Mouse (Mus musculus) liver, adult (tissue): Measurements from ENCODE around the gene Trim39.

Experiments
- GATA4 ChIP-seq: IDR thresholded peaks from 2 replicates; pipeline ENCODE4 v1.6.1; 2014; ENCODE audit warnings: mild to moderate bottlenecking, low read length; ENCODE audit not compliant: insufficient replicate concordance

Gene Trim39

GRCm38 (mm10) chr17:36257241-36257947, 14.7 kb downstream of the Trim39 start:
- TF ChIP-seq GATA4: no peak

DNA sequence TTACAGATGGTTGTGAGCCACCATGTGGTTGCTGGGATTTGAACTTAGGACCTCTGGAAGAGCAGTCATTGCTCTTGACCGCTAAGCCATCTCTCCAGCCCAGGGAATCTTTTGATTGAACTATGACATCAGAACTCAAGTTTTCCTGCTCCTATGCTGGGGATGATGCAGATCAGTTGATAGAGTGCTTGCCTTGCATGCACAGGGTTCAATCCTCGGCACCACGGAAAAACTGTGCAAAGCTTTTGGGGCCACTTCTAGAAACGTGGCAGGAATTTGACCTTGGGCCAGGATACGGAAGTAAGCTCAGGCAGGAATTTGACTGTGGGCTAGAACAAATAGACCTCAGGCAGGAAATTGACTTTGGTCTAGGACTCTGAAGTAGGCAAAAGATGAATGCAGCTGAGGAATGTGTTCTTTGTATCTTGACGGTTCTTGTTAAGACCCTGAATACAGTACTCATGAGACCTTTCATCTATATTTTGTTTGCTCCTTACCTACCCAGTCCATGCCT, 18.9 kb downstream of the Trim39 start:
- no peak for TF ChIP-seq GATA4

DNA sequence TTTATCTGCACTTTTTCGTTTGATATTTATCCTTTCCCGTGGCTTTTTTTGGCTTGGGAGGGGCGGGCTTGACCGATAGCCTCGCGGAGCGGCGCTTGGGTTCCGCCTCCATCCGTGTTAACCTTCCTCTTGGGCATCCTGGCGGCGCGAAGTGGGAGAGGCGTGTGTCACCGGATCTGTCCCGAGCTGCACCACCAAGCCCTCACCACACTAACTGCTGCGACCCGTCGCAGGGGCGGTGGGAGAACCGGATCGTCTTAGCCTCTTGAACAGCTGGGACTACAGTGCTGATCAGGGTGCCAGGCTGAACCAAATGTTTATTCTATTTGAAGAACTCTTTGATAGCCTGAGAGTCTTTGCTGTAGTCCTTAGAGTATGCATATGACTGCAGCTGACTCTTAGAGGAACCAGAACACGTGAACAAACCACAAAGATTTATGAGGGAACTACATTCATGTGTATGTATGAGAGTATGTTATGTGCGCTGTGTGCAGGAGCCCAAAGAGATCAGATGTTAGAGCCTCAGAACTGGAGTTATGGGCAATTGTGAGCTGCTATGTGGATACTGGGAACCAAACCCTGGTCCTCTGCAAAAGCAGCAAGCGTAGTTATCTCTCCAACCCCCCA, 19.7 kb downstream of the Trim39 start:
- no peak for TF ChIP-seq GATA4

DNA sequence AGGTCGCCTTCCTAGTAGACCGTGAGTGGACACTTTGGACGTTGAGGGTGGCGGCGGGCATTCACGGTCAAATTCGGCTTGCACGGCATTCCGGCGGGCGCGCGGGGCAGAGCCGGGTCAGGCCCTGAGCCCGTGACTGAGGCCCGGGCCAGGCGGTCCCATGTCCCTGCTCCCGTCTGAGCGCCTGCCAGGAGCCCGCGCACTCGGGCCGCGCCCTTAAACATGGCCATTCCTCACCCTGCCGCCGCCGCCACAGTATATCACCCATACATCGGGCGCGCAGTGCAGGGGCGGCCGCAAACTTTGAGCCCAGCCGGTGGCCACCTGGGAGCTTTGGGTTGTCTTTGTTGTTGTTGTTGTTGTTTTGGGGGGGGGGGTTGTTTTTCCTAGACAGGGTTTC, 23.2 kb downstream of the Trim39 start:
- no peak for TF ChIP-seq GATA4

- TF ChIP-seq GATA4: no peak
These were observed 26.3 kb downstream of the Trim39 start for GRCm38 (mm10) chr17:36245741-36246140.

GRCm38 (mm10) chr17:36244031-36244430, 28.0 kb downstream of the Trim39 start:
- no peak for TF ChIP-seq GATA4

GRCm38 (mm10) chr17:36240637-36241213, 31.3 kb downstream of the Trim39 start:
- TF ChIP-seq GATA4: no peak

DNA sequence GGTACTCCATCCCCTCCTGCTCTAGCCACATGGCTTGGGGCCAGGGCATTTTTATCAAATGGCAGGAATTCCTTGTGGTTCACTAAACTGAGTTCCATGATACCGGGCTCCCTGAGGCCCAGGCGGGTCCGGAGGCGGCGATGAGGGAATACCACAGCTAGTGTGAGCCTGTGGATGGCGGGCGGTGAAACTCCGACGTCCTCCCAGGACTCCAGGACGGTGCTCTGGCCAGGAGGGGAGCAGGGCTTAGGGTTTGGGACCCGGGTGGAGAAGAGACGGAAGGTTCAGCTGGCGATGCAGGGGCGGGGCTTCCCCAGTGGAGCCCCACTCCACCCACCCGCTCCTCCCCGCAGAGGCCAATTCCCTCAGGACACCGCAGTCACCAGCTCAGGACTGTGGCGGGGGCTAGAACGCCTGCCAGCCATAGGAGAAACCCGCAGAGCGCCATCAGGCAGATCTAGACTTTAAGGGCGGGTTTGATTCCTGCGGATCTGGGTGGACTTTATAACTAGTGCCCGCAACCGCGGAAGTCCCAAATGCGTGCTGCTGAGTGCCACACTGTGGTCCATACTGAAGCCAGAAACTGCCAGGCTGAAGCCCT, 34.6 kb downstream of the Trim39 start:
- TF ChIP-seq GATA4: no peak

GRCm38 (mm10) chr17:36233572-36233971, 38.5 kb downstream of the Trim39 start:
- no peak for TF ChIP-seq GATA4

DNA sequence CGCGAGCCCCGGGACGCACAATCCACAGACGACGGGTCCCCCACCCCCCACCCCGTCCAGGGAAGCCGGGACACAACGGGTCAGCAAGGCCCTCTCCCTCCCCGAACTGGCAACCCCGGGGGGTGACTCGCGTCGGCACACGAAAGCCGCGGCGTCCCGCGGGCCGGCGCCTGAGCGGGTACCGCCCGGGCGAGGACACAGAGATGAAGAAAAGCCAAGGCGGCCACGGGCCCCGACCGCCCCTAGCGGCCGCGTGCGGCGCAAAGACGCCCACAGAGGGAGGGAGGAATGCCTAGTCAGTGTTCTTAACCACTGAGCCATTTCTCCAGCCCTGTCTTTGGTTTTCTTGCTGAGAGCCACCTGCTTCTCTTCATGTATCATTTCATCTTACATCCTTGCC, 40.7 kb downstream of the Trim39 start:
- TF ChIP-seq GATA4: no peak

DNA sequence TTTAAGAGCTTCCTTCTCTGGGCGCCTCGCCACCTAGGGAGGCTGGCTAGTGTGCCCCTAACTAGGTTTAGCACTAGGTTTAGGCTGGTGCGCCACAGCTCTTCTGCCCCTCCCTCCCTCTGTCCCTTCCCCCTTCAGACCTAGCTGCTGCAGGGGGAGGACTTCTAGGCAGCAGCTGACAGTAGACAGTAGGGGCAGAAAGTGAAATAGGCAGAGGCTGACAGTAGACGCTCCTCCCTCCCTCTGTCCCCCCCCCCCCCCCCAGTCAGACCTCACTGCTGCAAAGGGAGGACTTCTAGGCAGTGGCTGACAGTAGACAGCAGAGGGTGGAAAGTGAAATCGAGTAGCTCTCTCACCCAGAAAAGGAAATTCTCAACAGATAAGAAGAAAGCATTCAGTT, 43.0 kb downstream of the Trim39 start:
- no peak for TF ChIP-seq GATA4

GRCm38 (mm10) chr17:36226921-36227320, 45.1 kb downstream of the Trim39 start:
- TF ChIP-seq GATA4: no peak

DNA sequence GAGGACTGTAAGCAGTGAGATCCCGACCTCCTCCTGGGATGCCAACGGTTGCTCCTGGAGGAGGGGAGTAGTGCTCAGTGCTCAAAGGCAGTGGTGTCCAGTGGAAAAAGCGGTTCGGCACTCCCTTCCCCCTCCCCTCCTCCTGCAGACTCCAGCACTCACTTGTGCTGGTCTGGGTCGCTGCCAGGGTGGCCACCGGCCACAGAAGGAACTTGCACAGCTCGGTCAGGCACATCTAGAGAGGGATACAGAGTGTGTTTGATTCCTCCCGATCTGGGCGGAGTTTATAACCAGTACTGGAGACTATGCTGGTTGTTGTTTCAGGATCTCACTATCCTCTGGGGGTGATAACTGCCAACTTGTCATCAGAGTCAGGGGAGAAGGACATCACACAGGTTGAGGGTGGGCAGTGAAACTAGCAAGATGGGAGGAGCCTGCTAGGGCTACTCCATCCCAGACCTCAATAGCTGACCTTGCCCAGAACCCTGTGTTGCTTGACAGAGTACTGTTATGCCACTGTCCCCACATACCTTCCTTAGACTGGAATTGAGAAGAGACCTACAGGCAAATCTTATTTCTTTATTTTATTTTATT, 46.7 kb downstream of the Trim39 start:
- TF ChIP-seq GATA4: no peak

- TF ChIP-seq GATA4: no peak
These were observed 47.6 kb downstream of the Trim39 start for GRCm38 (mm10) chr17:36224451-36224850.

DNA sequence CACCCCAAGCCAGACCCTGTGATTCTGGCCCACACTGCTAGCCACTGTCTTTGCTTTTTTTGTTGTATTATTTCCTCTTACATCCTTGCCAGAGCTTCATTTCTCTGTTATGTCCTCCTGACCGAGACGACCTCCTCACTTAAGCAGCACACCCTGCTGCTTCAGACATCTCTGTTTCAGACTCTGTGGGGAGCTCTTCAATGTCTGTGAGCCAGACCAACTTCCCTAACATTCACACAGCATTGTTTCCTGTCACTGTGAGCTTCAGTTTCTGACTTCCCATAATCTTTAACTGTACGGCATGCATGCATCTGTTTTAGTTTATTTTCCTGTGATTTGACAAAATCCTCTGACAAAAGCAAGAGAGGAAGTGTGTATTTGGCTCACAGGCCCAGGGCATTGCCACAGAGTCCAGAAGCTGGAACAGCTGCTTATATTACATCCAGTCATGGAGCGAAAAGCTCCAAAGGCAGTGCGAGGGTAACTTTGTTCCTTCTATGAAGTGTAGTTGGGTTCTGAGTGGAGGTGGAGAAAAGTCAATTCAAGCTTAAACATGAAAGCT, 53.4 kb downstream of the Trim39 start:
- no peak for TF ChIP-seq GATA4
